In the genomic region with DNA sequence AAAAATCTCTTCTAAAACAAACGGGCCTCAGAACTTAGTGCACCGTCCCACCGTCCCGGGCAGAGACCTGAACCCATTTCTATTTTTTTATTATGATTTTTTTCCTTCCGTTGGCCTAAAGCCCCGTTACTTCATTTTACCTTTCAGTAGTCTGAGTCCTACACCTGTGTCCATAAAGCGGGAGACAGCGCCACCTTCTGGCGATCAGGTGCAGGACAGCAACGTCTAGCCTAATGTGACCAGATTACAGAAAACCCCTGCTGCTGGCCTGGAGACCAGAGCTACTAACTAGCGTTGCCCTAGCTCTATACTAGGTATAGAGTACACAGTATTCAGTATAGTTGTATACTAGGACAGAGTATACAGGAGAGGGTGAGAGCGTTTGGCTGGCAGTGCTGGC, we compare ENCODE assay signal across 9 mouse cellular contexts. TPM values are rescaled to one million over a fixed set of nuclear protein-coding genes. Genes with fewer than 3 reads are reported as not detected.
DNase-seq lines count a peak whose midpoint lies in the region; ATAC-seq and TF ChIP-seq lines count a peak whose summit lies in the region.
"Had no signal": no experiment of that assay in that cellular context is flagged by ENCODE, and none has a peak within 500 bp of the region (broad histone marks: within the 10 kb centered on the region; RNA-seq: fewer than 3 reads in every experiment).

No protein-coding gene starts in this region.

- H3K9ac ChIP-seq in heart, embryonic 11.5 days (ENCODE audit: low read depth, low read length), result no peak overlapping the region
- no peak overlapping the region for H3K9ac ChIP-seq in kidney, embryonic 15.5 days
- H3K9ac ChIP-seq in liver, adult 2 months (ENCODE audit: low read depth, low read length), result no peak overlapping the region
- no peak overlapping the region for H3K9ac ChIP-seq in neural tube, embryonic 11.5 days (ENCODE audit: low read length)
- no peak overlapping the region for H3K9ac ChIP-seq in stomach, embryonic 15.5 days

- H3K9me3 ChIP-seq in heart, embryonic 11.5 days (replicated peaks; ENCODE audit: control insufficient read depth, low read length), result no peaks in the 10 kb centered on the region
- H3K9me3 ChIP-seq in kidney, embryonic 15.5 days (replicated peaks), result no peaks in the 10 kb centered on the region
- no peaks in the 10 kb centered on the region for H3K9me3 ChIP-seq in neural tube, embryonic 11.5 days (ENCODE audit: control insufficient read depth, low read length)
- H3K9me3 ChIP-seq in stomach, embryonic 15.5 days, result no peaks in the 10 kb centered on the region

- DNase-seq in brain, embryonic 14.5 days (ENCODE audit: low read depth), result peak; percentile 82
- peak; percentile 30 for DNase-seq in liver, adult 2 months (ENCODE audit: extremely low read depth, low read depth, low spot score)
- DNase-seq in neural tube, embryonic 11.5 days (ENCODE audit: low spot score), result peak; percentile 84

- TF ChIP-seq CTCF in brain, embryonic 14.5 days (IDR thresholded peaks at IDR 0.05; ENCODE audit: borderline replicate concordance, extremely low read depth, insufficient read depth, insufficient read length), result peak; percentile 95
- peak; percentile 95 for TF ChIP-seq CTCF in liver, adult 2 months (IDR thresholded peaks at IDR 0.05; ENCODE audit: low read depth, low read length)

- no peak overlapping the region for H3K4me2 ChIP-seq in heart, embryonic 11.5 days
- 0 out of 2 replicates have a peak overlapping the region, but pooled peaks have one; percentile 17 for H3K4me2 ChIP-seq in kidney, embryonic 15.5 days
- no peak overlapping the region for H3K4me2 ChIP-seq in neural tube, embryonic 11.5 days (ENCODE audit: low read depth)
- H3K4me2 ChIP-seq in stomach, embryonic 15.5 days, result no peak overlapping the region

- no peak overlapping the region for H3K27ac ChIP-seq in heart, embryonic 11.5 days (ENCODE audit: low read depth, low read length)
- no peak overlapping the region for H3K27ac ChIP-seq in kidney, embryonic 15.5 days
- no peak overlapping the region for H3K27ac ChIP-seq in liver, adult 2 months (replicated peaks; ENCODE audit: insufficient read depth, low read depth, low read length)
- no peak overlapping the region for H3K27ac ChIP-seq in neural tube, embryonic 11.5 days (ENCODE audit: low read depth, low read length)
- no peak overlapping the region for H3K27ac ChIP-seq in stomach, embryonic 15.5 days

- peak; percentile 63 for ATAC-seq in CD4-positive, CD25-positive, alpha-beta regulatory T cell, adult 4 months
- peak; percentile 64; the same call in 1 of the 2 replicates for ATAC-seq in erythroid progenitor cell, adult 5-6 weeks (replicated peaks; ENCODE audit: low FRiP score, poor library complexity, severe bottlenecking)
- peak; percentile 70 for ATAC-seq in heart, embryonic 11.5 days (replicated peaks; ENCODE audit: insufficient number of reproducible peaks, low FRiP score, low TSS enrichment)
- ATAC-seq in kidney, embryonic 15.5 days (replicated peaks; ENCODE audit: low FRiP score), result peak; percentile 67; the same call in 1 of the 2 replicates
- ATAC-seq in neural tube, embryonic 11.5 days (ENCODE audit: insufficient read depth, low FRiP score, low TSS enrichment), result no peak
- 0 out of 2 replicates have a peak, but pooled peaks have one; percentile 63 for ATAC-seq in stomach, embryonic 15.5 days (ENCODE audit: insufficient read depth, low FRiP score, low read depth)

- TF ChIP-seq POLR2A in brain, embryonic 14.5 days (IDR thresholded peaks at IDR 0.05; ENCODE audit: borderline replicate concordance, extremely low read depth, insufficient read depth, insufficient read length, poor library complexity, severe bottlenecking), result no peak
- TF ChIP-seq POLR2A in liver, adult 2 months (IDR thresholded peaks at IDR 0.05; ENCODE audit: extremely low read depth, insufficient read depth, low read length), result no peak

- no peak overlapping the region for H3K4me3 ChIP-seq in heart, embryonic 11.5 days (ENCODE audit: low read depth, low read length)
- no peak overlapping the region for H3K4me3 ChIP-seq in kidney, embryonic 15.5 days (replicated peaks)
- no peak overlapping the region for H3K4me3 ChIP-seq in liver, adult 2 months (ENCODE audit: insufficient read depth, low read depth, low read length)
- H3K4me3 ChIP-seq in neural tube, embryonic 11.5 days (ENCODE audit: low read depth, low read length), result no peak overlapping the region
- H3K4me3 ChIP-seq in stomach, embryonic 15.5 days (replicated peaks), result no peak overlapping the region
- H3K4me3 ChIP-seq: erythroblast, embryonic 14.5 days had no signal

- no peaks in the 10 kb centered on the region for H3K36me3 ChIP-seq in heart, embryonic 11.5 days (ENCODE audit: control insufficient read depth, insufficient read depth, low read length)
- no peaks in the 10 kb centered on the region for H3K36me3 ChIP-seq in kidney, embryonic 15.5 days
- no peaks in the 10 kb centered on the region for H3K36me3 ChIP-seq in liver, adult 2 months (ENCODE audit: control insufficient read depth, insufficient read depth, low read length)
- no peaks in the 10 kb centered on the region for H3K36me3 ChIP-seq in neural tube, embryonic 11.5 days (ENCODE audit: control insufficient read depth, insufficient read depth, low read length)
- H3K36me3 ChIP-seq in stomach, embryonic 15.5 days, result no peaks in the 10 kb centered on the region

- H3K4me1 ChIP-seq in heart, embryonic 11.5 days (ENCODE audit: control insufficient read depth, insufficient read depth, low read length), result no peaks in the 10 kb centered on the region
- H3K4me1 ChIP-seq in kidney, embryonic 15.5 days, result peaks cover 14% of the 10 kb centered on the region
- H3K4me1 ChIP-seq in liver, adult 2 months (ENCODE audit: control insufficient read depth, insufficient read depth, low read length), result no peaks in the 10 kb centered on the region
- no peaks in the 10 kb centered on the region for H3K4me1 ChIP-seq in neural tube, embryonic 11.5 days (ENCODE audit: control insufficient read depth, insufficient read depth, low read length)
- no peaks in the 10 kb centered on the region for H3K4me1 ChIP-seq in stomach, embryonic 15.5 days

- 5% methylated on average over 12 of the region's 12 CpGs for WGBS in heart, embryonic 11.5 days (ENCODE audit: insufficient replicate concordance)
- WGBS in kidney, embryonic 15.5 days, result 2% methylated on average over 12 of the region's 12 CpGs
- 7% methylated on average over 12 of the region's 12 CpGs for WGBS in liver, adult 2 months
- WGBS in neural tube, embryonic 11.5 days, result 9% methylated on average over 12 of the region's 12 CpGs
- WGBS in stomach, embryonic 15.5 days, result 6% methylated on average over 12 of the region's 12 CpGs

- peaks cover 10% of the 10 kb centered on the region for H3K27me3 ChIP-seq in heart, embryonic 11.5 days (ENCODE audit: control insufficient read depth, insufficient read depth, low read length)
- H3K27me3 ChIP-seq in kidney, embryonic 15.5 days, result peaks cover 41% of the 10 kb centered on the region; the same call in 1 of the 2 replicates
- 0 out of 2 replicates have a peak, but pooled peaks cover 2% of the 10 kb centered on the region for H3K27me3 ChIP-seq in liver, adult 2 months (ENCODE audit: control insufficient read depth, insufficient read depth, low read length)
- no peaks in the 10 kb centered on the region for H3K27me3 ChIP-seq in neural tube, embryonic 11.5 days (ENCODE audit: control insufficient read depth, insufficient read depth, low read length)
- H3K27me3 ChIP-seq in stomach, embryonic 15.5 days (replicated peaks), result peaks cover 13% of the 10 kb centered on the region

- H3K79me2 ChIP-seq in liver, adult 2 months (ENCODE audit: control insufficient read depth, insufficient read depth, low read length), result no peaks in the 10 kb centered on the region

RNA-seq across cellular contexts. Expression of gene 1700018B08Rik, which starts 30.7 kb away (rescaled TPM):
- not detected for polyA plus RNA-seq in CD4-positive, CD25-positive, alpha-beta regulatory T cell, adult 4 months (2017; shearing (Covaris generic))
- polyA plus RNA-seq in brain, embryonic 14.5 days (2012; rRNA removed), result not detected in 2 replicates
- total RNA-seq in erythroid progenitor cell, adult 5-6 weeks (2015; ENCODE audit: low replicate concordance), result not detected in 2 replicates
- not detected in 2 replicates for total RNA-seq in erythroid progenitor cell, adult 5-6 weeks (2017; ENCODE audit: low replicate concordance)
- polyA plus RNA-seq in heart, embryonic 11.5 days (2014; fragmentation: Nextera tagmentation; extraction: Ambion mirVana), result 0.24 TPM in 1 of 2 replicates, not detected in the other
- not detected in 2 replicates for polyA plus RNA-seq in kidney, embryonic 15.5 days (2015; fragmentation: Nextera tagmentation; extraction: Ambion mirVana)
- not detected in 2 replicates for total RNA-seq in liver, adult 2 months (2014; rRNA removed)
- polyA plus RNA-seq in liver, adult 2 months (2012; rRNA removed), result not detected in 2 replicates
- not detected in 2 replicates for polyA plus RNA-seq in neural tube, embryonic 11.5 days (2014; fragmentation: Nextera tagmentation; extraction: Ambion mirVana)
- polyA plus RNA-seq in stomach, embryonic 15.5 days (2015; fragmentation: Nextera tagmentation; extraction: Ambion mirVana), result not detected in 2 replicates
- polyA plus RNA-seq: erythroblast, embryonic 14.5 days had no signal

Comparison
In these comparisons a context has a peak if more than half of its experiments do, and no peak if none do; other contexts are left out.
1. DNase-seq: peak in every context shown above with its lines; median percentile 84 in neural tube, embryonic 11.5 days; 82 in brain, embryonic 14.5 days; 30 in liver, adult 2 months.